24 mouse cellular contexts compared by ENCODE assay signal in genomic region chr14:20164438-20164837, GRCm38 (mm10). TPM values are rescaled to one million over a fixed set of nuclear protein-coding genes. Genes with fewer than 3 reads are reported as not detected.
DNase-seq lines count a peak whose midpoint lies in the region; ATAC-seq and TF ChIP-seq lines count a peak whose summit lies in the region.
"Had no signal": no experiment of that assay in that cellular context is flagged by ENCODE, and none has a peak within 500 bp of the region (broad histone marks: within the 10 kb centered on the region; RNA-seq: fewer than 3 reads in every experiment).

No protein-coding gene starts in this region.

- peaks cover 63% of the 10 kb centered on the region for H3K4me1 ChIP-seq in liver, adult 2 months (ENCODE audit: control insufficient read depth, insufficient read depth, low read length)
- peaks cover 35% of the 10 kb centered on the region for H3K4me1 ChIP-seq in liver, embryonic 11.5 days (replicated peaks; ENCODE audit: control insufficient read depth, insufficient read depth, low read length)
- H3K4me1 ChIP-seq in intestine, postnatal 0 days (replicated peaks; ENCODE audit: control insufficient read depth, insufficient read depth, low read length): peaks cover 29% of the 10 kb centered on the region
- H3K4me1 ChIP-seq in small intestine, adult 2 months (ENCODE audit: control insufficient read depth, insufficient read depth, insufficient read length, low read length): peaks cover 80% of the 10 kb centered on the region

- no peaks in the 10 kb centered on the region for H3K9me3 ChIP-seq in liver, embryonic 11.5 days (ENCODE audit: control insufficient read depth, low read length)
- H3K9me3 ChIP-seq in intestine, postnatal 0 days (ENCODE audit: control insufficient read depth): no peaks in the 10 kb centered on the region
- H3K9me3 ChIP-seq: forebrain, embryonic 12.5 days; heart, embryonic 15.5 days; limb, embryonic 13.5 days; lung, embryonic 15.5 days; midbrain, embryonic 10.5 days; neural tube, embryonic 13.5 days had no signal

- no peaks in the 10 kb centered on the region for H3K36me3 ChIP-seq in liver, adult 2 months (ENCODE audit: control insufficient read depth, insufficient read depth, low read length)
- no peaks in the 10 kb centered on the region for H3K36me3 ChIP-seq in liver, embryonic 11.5 days (ENCODE audit: control insufficient read depth, insufficient read depth, low read length)
- H3K36me3 ChIP-seq in intestine, postnatal 0 days (ENCODE audit: control insufficient read depth, insufficient read depth): no peaks in the 10 kb centered on the region; the same call in 1 of the 2 replicates
- H3K36me3 ChIP-seq in small intestine, adult 2 months (ENCODE audit: control insufficient read depth, insufficient read depth, low read length): peaks cover 17% of the 10 kb centered on the region
- H3K36me3 ChIP-seq: heart, embryonic 15.5 days; limb, embryonic 13.5 days; lung, embryonic 15.5 days; neural tube, embryonic 13.5 days had no signal

- peak overlapping the region; percentile 63 for H3K27ac ChIP-seq in liver, adult 2 months (replicated peaks; ENCODE audit: insufficient read depth, low read depth, low read length)
- no peak overlapping the region for H3K27ac ChIP-seq in liver, embryonic 11.5 days (ENCODE audit: low read depth, low read length)
- H3K27ac ChIP-seq in intestine, postnatal 0 days (ENCODE audit: low read depth, low read length): 0 out of 2 replicates have a peak overlapping the region, but pooled peaks have one; percentile 23
- peak overlapping the region; percentile 95 for H3K27ac ChIP-seq in small intestine, adult 2 months (ENCODE audit: insufficient read depth, low read depth, low read length)
- H3K27ac ChIP-seq: heart, embryonic 15.5 days; limb, embryonic 13.5 days; macrophage; midbrain, embryonic 10.5 days; neural tube, embryonic 13.5 days had no signal

- H3K4me3 ChIP-seq in liver, adult 2 months (ENCODE audit: insufficient read depth, low read depth, low read length): no peak overlapping the region
- no peak overlapping the region for H3K4me3 ChIP-seq in liver, embryonic 11.5 days (ENCODE audit: low read depth, low read length)
- no peak overlapping the region for H3K4me3 ChIP-seq in intestine, postnatal 0 days (ENCODE audit: low read depth, low read length)
- H3K4me3 ChIP-seq in small intestine, adult 2 months (ENCODE audit: low read depth, low read length): peak overlapping the region; percentile 23
- H3K4me3 ChIP-seq: forebrain, embryonic 12.5 days; heart, embryonic 15.5 days; limb, embryonic 13.5 days; lung, embryonic 15.5 days; midbrain, embryonic 10.5 days; myocyte; neural tube, embryonic 13.5 days had no signal

- H3K4me2 ChIP-seq in liver, embryonic 11.5 days: no peak overlapping the region; the same call in 1 of the 2 replicates
- H3K4me2 ChIP-seq in intestine, postnatal 0 days (replicated peaks; ENCODE audit: low read depth): peak overlapping the region; percentile 32; the same call in 1 of the 2 replicates
- H3K4me2 ChIP-seq: forebrain, embryonic 12.5 days; heart, embryonic 15.5 days; limb, embryonic 13.5 days; lung, embryonic 15.5 days; neural tube, embryonic 13.5 days had no signal

- TF ChIP-seq CTCF in liver, adult 2 months (IDR thresholded peaks at IDR 0.05; ENCODE audit: low read depth, low read length): no peak
- 0 out of 2 replicates have a peak, but pooled peaks have one; percentile 14 for TF ChIP-seq CTCF in intestine, postnatal 0 days (IDR thresholded peaks at IDR 0.05; ENCODE audit: low read depth)
- peak; percentile 10; the same call in 1 of the 2 replicates for TF ChIP-seq CTCF in small intestine, adult 2 months (IDR thresholded peaks at IDR 0.05; ENCODE audit: extremely low read depth, insufficient read length, insufficient replicate concordance, low read depth, low read length)

- DNase-seq in liver, adult 2 months (ENCODE audit: extremely low read depth, low read depth, low spot score): peak; percentile 70
- no peak for DNase-seq in liver, embryonic 11.5 days (ENCODE audit: low spot score)
- peak; percentile 61 for DNase-seq in kidney, postnatal 14 days
- DNase-seq in urinary bladder, adult 2 months (ENCODE audit: low spot score): no peak
- DNase-seq in left cerebral cortex, adult 9 months (ENCODE audit: low spot score in 2 of 2): no peak
- DNase-seq: adrenal gland, postnatal 10 days; cerebellum, adult 18-20 months; cerebellum, postnatal 14 days; gastrocnemius, postnatal 25 days; heart, postnatal 4 days; thymus, postnatal 25 days had no signal

- H3K27me3 ChIP-seq in liver, adult 2 months (ENCODE audit: control insufficient read depth, insufficient read depth, low read length): no peaks in the 10 kb centered on the region
- no peaks in the 10 kb centered on the region for H3K27me3 ChIP-seq in liver, embryonic 11.5 days (replicated peaks; ENCODE audit: control insufficient read depth, insufficient read depth, low read length)
- H3K27me3 ChIP-seq in intestine, postnatal 0 days (replicated peaks; ENCODE audit: control insufficient read depth, insufficient read depth, low read length): no peaks in the 10 kb centered on the region
- no peaks in the 10 kb centered on the region for H3K27me3 ChIP-seq in small intestine, adult 2 months (ENCODE audit: control insufficient read depth, insufficient read depth, low read length)
- H3K27me3 ChIP-seq: forebrain, embryonic 12.5 days; heart, embryonic 15.5 days; limb, embryonic 13.5 days; lung, embryonic 15.5 days; neural tube, embryonic 13.5 days had no signal

- H3K9ac ChIP-seq in liver, adult 2 months (ENCODE audit: low read depth, low read length): peak overlapping the region; percentile 51
- H3K9ac ChIP-seq in liver, embryonic 11.5 days (ENCODE audit: low read depth, low read length): no peak overlapping the region
- H3K9ac ChIP-seq in intestine, postnatal 0 days (ENCODE audit: low read depth, low read length): no peak overlapping the region
- H3K9ac ChIP-seq: forebrain, embryonic 12.5 days; heart, embryonic 15.5 days; limb, embryonic 13.5 days; lung, embryonic 15.5 days; neural tube, embryonic 13.5 days had no signal

- 32% methylated on average over 7 of the region's 7 CpGs for WGBS in liver, adult 2 months
- WGBS in liver, embryonic 11.5 days: 75% methylated on average over 7 of the region's 7 CpGs
- WGBS in intestine, postnatal 0 days: 38% methylated on average over 7 of the region's 7 CpGs
- WGBS in small intestine, adult 2 months: 23% methylated on average over 7 of the region's 7 CpGs

- ATAC-seq in liver, embryonic 11.5 days (replicated peaks; ENCODE audit: low FRiP score): no peak
- ATAC-seq in intestine, postnatal 0 days: peak; percentile 65
- ATAC-seq: activated CD4-positive, CD25-positive, alpha-beta regulatory T cell, adult 4 months; hindbrain, embryonic 16.5 days; midbrain, embryonic 16.5 days had no signal

- no peak for TF ChIP-seq POLR2A in liver, adult 2 months (IDR thresholded peaks at IDR 0.05; ENCODE audit: extremely low read depth, insufficient read depth, low read length)
- TF ChIP-seq POLR2A in small intestine, adult 2 months (IDR thresholded peaks at IDR 0.05; ENCODE audit: low read depth, low read length): peak; percentile 69; the same call in 1 of the 2 replicates

- H3K79me2 ChIP-seq in liver, adult 2 months (ENCODE audit: control insufficient read depth, insufficient read depth, low read length): peaks cover 30% of the 10 kb centered on the region; the same call in 1 of the 2 replicates

RNA-seq across cellular contexts. Expression of gene Kcnk5, which starts 17.2 kb away (rescaled TPM):
- 17.5 and 25.6 TPM in 2 replicates for total RNA-seq in liver, adult 2 months (2014; rRNA removed)
- 10.3 and 13.8 TPM in 2 replicates for polyA plus RNA-seq in liver, adult 2 months (2012; rRNA removed)
- polyA plus RNA-seq in liver, embryonic 11.5 days (2014; fragmentation: Nextera tagmentation; extraction: Ambion mirVana): 9.6 and 10.1 TPM in 2 replicates
- 10.0 and 10.9 TPM in 2 replicates for polyA plus RNA-seq in intestine, postnatal 0 days (2015; fragmentation: Nextera tagmentation; extraction: Ambion mirVana)
- 13.9 and 48.0 TPM in 2 replicates for polyA plus RNA-seq in small intestine, adult 2 months (2012; rRNA removed)
- 3.9 and 4.6 TPM in 2 replicates for polyA plus RNA-seq in urinary bladder, adult 2 months (2012; rRNA removed)

RNA-seq across cellular contexts. Expression of gene Saysd1, which starts 26.1 kb away (rescaled TPM):
- total RNA-seq in liver, adult 2 months (2014; rRNA removed): 4.1 and 4.6 TPM in 2 replicates
- 10.0 and 10.9 TPM in 2 replicates for polyA plus RNA-seq in liver, adult 2 months (2012; rRNA removed)
- 7.7 TPM in 2 replicates for polyA plus RNA-seq in liver, embryonic 11.5 days (2014; fragmentation: Nextera tagmentation; extraction: Ambion mirVana)
- 49.8 and 55.6 TPM in 2 replicates for polyA plus RNA-seq in intestine, postnatal 0 days (2015; fragmentation: Nextera tagmentation; extraction: Ambion mirVana)
- 5.7 and 8.3 TPM in 2 replicates for polyA plus RNA-seq in small intestine, adult 2 months (2012; rRNA removed)
- 6.9 and 7.9 TPM in 2 replicates for polyA plus RNA-seq in urinary bladder, adult 2 months (2012; rRNA removed)

Comparison
In these comparisons a context has a peak if more than half of its experiments do, and no peak if none do; other contexts are left out.
1. DNase-seq: peak in liver, adult 2 months (single experiment) and kidney, postnatal 14 days (single experiment); none in liver, embryonic 11.5 days (single experiment), urinary bladder, adult 2 months (single experiment) and left cerebral cortex, adult 9 months (0 of 2).